Mouse (Mus musculus) cerebellum, adult 11 months (tissue): ENCODE measurements around the gene Kifc3.

Experiments
- DNase-seq: peaks from one replicate; pipeline ENCODE4 v3.0.0; 2022

Gene Kifc3

DNA sequence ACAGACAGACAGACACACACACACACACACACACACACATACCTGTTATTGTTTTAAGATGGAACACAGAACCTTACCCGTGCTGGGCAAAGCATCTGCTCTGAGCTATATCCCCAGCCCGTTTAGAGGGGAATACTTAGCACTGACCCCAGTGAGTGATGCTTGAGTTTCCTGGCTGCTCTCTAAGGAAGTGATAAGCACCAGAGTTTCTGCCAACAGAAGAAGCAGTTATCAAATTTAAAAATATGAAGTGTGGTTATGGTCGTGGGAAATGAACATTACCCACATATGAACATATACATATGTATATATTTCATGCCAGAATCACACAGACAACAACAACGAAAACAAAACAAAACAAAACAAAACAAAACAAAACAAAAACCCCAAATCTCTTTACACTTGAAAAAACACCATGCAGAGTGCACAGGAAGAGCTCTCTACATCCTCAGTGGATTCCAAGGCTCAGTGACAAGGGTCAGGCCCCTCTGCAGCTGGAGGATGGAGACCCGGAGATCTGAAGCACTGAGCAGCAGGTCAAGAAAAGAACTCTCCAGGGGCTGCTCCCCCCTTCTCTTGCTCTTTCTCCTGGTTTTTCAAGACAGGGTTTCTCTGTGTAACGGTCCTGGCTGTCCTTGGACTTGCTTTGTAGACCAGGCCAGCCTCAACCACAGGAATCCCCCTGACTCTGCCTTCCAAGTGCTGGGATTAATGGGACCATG, 142.6 kb downstream of the Kifc3 start:
- DNase-seq: no peak

DNA sequence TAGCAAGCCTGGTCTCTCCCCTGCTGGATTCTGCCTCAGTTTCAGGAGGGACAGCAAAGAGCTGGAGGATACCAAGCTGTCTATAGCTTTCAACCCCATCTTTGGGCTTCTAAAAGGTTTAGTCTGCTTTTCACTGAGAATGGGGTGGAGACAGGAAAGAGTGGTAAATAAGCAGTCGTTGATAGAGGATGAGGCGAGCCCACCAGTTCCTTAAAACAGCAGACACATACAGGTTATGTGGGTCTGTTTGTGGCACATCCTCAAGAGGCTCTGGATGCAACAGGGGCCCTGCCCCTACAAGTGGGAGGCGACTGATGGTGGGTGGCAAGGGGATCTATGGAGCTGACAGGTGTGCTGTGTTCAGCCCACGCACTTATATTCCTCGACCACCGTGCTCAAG, 144.0 kb downstream of the Kifc3 start:
- no peak for DNase-seq

DNA sequence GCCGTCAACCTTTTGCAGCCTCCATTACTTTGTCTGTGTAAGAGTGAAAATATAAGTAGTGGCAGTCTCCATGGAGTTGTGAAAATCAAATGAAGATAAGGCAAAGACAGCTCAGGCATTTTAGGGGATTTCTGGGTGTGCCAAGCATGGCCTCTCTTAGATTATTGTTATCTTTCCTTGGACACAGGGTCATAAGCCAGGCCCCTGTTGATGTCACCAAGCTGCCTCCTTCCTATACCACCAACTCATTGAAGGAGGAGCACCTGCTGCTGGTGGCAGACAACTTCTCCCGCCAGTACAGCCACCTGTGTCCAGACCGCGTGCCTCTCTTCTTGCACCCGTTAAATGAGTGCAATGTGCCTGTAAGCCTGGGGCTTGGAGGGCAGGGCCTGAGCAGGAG, 146.2 kb downstream of the Kifc3 start:
- DNase-seq: no peak

DNA sequence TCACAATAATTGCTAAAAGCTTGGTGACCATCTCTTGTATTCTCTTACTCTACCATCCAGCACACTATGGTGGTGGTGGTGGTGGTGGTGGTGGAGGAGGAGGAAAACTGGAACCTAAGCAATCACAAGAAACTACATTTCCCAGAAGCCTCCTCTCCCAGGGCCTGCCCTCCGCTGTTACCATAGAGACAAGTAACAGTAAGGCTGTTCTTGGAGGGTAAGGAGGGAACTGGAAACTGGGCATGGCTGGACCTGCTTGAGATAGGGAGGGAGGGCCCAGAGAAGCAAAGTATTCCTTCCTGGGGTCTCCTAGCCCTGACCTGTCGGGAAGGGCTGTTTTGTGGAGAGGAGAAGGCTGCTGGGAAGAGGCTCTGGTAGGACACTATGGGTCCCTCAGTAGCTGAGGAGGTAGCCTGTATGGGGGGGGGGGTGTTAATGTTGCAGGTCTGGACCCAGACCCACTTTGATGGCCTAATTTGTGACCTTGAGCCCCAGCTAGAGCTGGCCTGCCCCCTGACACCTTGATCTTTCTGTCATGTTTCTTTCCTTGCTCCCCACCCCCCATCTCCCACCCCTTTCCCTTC, 147.6 kb downstream of the Kifc3 start, which contains the start of gene Drc7:
Drc7 (plus strand) TSS at position 177 of the 584 bp plus-strand sequence.
- no peak for DNase-seq

DNA sequence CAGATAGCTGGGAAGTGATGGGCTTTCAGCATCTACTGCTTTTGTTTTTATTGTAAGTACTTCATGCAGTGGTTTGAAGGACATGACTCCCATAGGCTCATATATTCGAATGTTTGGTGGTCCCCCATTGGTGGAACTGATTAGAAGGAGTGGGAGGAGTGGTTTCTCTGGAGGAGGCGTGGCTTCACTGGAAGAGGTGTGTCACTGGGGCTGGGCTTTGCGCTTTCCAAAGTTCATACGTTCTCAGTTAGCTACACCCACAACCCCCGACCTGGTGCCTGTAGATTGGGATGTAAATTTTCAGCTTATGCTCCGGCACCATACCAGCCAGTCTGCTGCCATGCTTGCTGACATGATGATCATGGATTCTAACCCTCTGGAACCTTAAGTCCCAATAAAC, 148.2 kb downstream of the Kifc3 start:
- DNase-seq: no peak
